Mouse (Mus musculus): ENCODE data around the gene Carm1.

- peak; percentile 37 for TF ChIP-seq CTCF (IDR thresholded peaks at IDR 0.05; ENCODE audit: low read depth, low read length)
- no peak for TF ChIP-seq POLR2A (IDR thresholded peaks at IDR 0.05; ENCODE audit: insufficient read depth, low read length)
Measured at GRCm38 (mm10) chr9:21546789-21547074, at the start of gene Carm1.

Measured in ES-Bruce4 (cell line).